Mouse (Mus musculus) stomach, postnatal 0 days (tissue): ENCODE measurements around the gene Pkhd1. TPM values are rescaled to one million over a fixed set of nuclear protein-coding genes. Genes with fewer than 3 reads are reported as not detected.
"Not testable (repeated sequence)": the region's sequence is repeated elsewhere in the genome, so short reads cannot be mapped to it uniquely, and the experiment has no call there.

Experiments used
- ATAC-seq: fragments of 200-750 bp; cut with Nextera tagmentation; 2 replicates; pipeline ENCODE4 v1.8.0; 2017; ENCODE audit not compliant: low FRiP score, low TSS enrichment
- DNase-seq: peaks from one replicate; pipeline ENCODE4 v3.0.0-alpha.2; 2016; ENCODE audit warnings: low spot score
- H3K27ac ChIP-seq: fragments of 300-500 bp; sonication (generic); replicated peaks from 2 replicates; pipeline ENCODE4 v1.5.1; 2014; ENCODE audit warnings: mild to moderate bottlenecking, control low read depth
- H3K27me3 ChIP-seq: fragments of 300-500 bp; sonication (generic); 2 replicates; pipeline ENCODE4 v1.6.1; 2014; ENCODE audit warnings: low read length; ENCODE audit not compliant: control insufficient read depth, insufficient read depth
- H3K36me3 ChIP-seq: fragments of 300-500 bp; sonication (generic); 2 replicates; pipeline ENCODE4 v1.6.1; 2014; ENCODE audit warnings: low read length, mixed read lengths; ENCODE audit not compliant: control insufficient read depth, insufficient read depth
- H3K4me1 ChIP-seq: fragments of 300-500 bp; sonication (generic); replicated peaks from 2 replicates; pipeline ENCODE4 v1.6.1; 2014; ENCODE audit warnings: antibody characterized with exemption; ENCODE audit not compliant: control insufficient read depth, insufficient read depth
- H3K4me2 ChIP-seq: fragments of 300-500 bp; sonication (generic); replicated peaks from 2 replicates; pipeline ENCODE4 v1.6.1; 2014; ENCODE audit warnings: low read depth, mild to moderate bottlenecking, control low read depth, moderate library complexity
- H3K4me3 ChIP-seq: fragments of 300-500 bp; sonication (generic); 2 replicates; pipeline ENCODE4 v1.5.1; 2014; ENCODE audit warnings: low read depth, low read length, control low read depth
- H3K9ac ChIP-seq: fragments of 300-500 bp; sonication (generic); 2 replicates; pipeline ENCODE4 v1.6.1; 2014; ENCODE audit warnings: mild to moderate bottlenecking, low read length, control low read depth, mixed read lengths
- H3K9me3 ChIP-seq: fragments of 300-500 bp; sonication (generic); 2 replicates; pipeline ENCODE4 v1.6.1; 2016; ENCODE audit warnings: low read length; ENCODE audit not compliant: control insufficient read depth
- CTCF ChIP-seq: IDR thresholded peaks from 2 replicates; pipeline ENCODE4 v1.5.1; 2016; ENCODE audit warnings: antibody characterized with exemption, low read depth, mild to moderate bottlenecking, moderate library complexity
- EP300 ChIP-seq: optimal IDR thresholded peaks from 2 replicates; pipeline ENCODE3; 2016; ENCODE audit warnings: antibody characterized with exemption
- WGBS: fragments of 180-500 bp; shearing (Covaris S2); extraction: QIAGEN DNeasy Blood & Tissue Kit; methylation state at CpG from one replicate; pipeline ENCODE4 v1.1.7; 2014; 5-methylcytosine and 5-hydroxymethylcytosine counted together
- polyA plus RNA-seq: library from polyadenylated mRNA; unstranded; fragments of >200 nt; fragmentation: Nextera tagmentation; extraction: Ambion mirVana; gene quantifications from 2 replicates; pipeline ENCODE4 v1.2.1, GENCODE M21; 2015

The Pkhd1 gene
- polyA plus RNA-seq, 1 experiment from 2014 or later: 0.39 TPM

- WGBS: 31% methylated on average over 2 of the region's 2 CpGs
- no peak overlapping the region for H3K4me3 ChIP-seq
- DNase-seq: no peak
Measured at GRCm38 (mm10) chr1:20248169-20248568, 369.7 kb downstream of the Pkhd1 start.

GRCm38 (mm10) chr1:20216681-20217080, 401.2 kb downstream of the Pkhd1 start:
- Histone ChIP-seq H3K9me3 (no peaks in the 10 kb centered on the region), H3K27ac (no peak overlapping the region), H3K4me2 (no peak overlapping the region), H3K4me1 (no peaks in the 10 kb centered on the region), H3K36me3 (no peaks in the 10 kb centered on the region), H3K9ac (no peak overlapping the region), H3K4me3 (no peak overlapping the region), H3K27me3 (no peaks in the 10 kb centered on the region)
- no peak for ATAC-seq
- no peak for DNase-seq
- TF ChIP-seq CTCF (no peak), EP300 (no peak)
- WGBS: 74% methylated on average over 1 of the region's 1 CpGs

More at GRCm38 (mm10) chr1:20248169-20248568, 369.7 kb downstream of the Pkhd1 start:
- Histone ChIP-seq H3K36me3 (no peaks in the 10 kb centered on the region), H3K9ac (no peak overlapping the region), H3K4me2 (no peak overlapping the region), H3K27me3 (no peaks in the 10 kb centered on the region), H3K9me3 (no peaks in the 10 kb centered on the region), H3K4me1 (no peaks in the 10 kb centered on the region), H3K27ac (no peak overlapping the region)
- TF ChIP-seq CTCF (no peak), EP300 (no peak)
- no peak for ATAC-seq

GRCm38 (mm10) chr1:20190444-20190843, 427.4 kb downstream of the Pkhd1 start:
- DNase-seq (no peak), ATAC-seq (no peak)
- H3K4me2 ChIP-seq: no peak overlapping the region

GRCm38 (mm10) chr1:20180157-20180556, 437.7 kb downstream of the Pkhd1 start:
- no peak overlapping the region for H3K4me2 ChIP-seq
- H3K4me3 ChIP-seq: no peak overlapping the region
- H3K9ac ChIP-seq: no peak overlapping the region
- no peaks in the 10 kb centered on the region for H3K36me3 ChIP-seq
- no peaks in the 10 kb centered on the region for H3K4me1 ChIP-seq
- H3K27me3 ChIP-seq: no peaks in the 10 kb centered on the region
- no peak overlapping the region for H3K27ac ChIP-seq
- no peak for TF ChIP-seq CTCF
- no peak for TF ChIP-seq EP300
- ATAC-seq: no peak
- 81% methylated on average over 8 of the region's 8 CpGs for WGBS
- no peak for DNase-seq
- no peaks in the 10 kb centered on the region for H3K9me3 ChIP-seq

More at GRCm38 (mm10) chr1:20190444-20190843, 427.4 kb downstream of the Pkhd1 start:
- no peak overlapping the region for H3K9ac ChIP-seq
- H3K4me3 ChIP-seq: no peak overlapping the region
- WGBS: 34% methylated on average over 9 of the region's 9 CpGs
- TF ChIP-seq CTCF (no peak), EP300 (no peak)
- H3K4me1 ChIP-seq: no peaks in the 10 kb centered on the region
- no peak overlapping the region for H3K27ac ChIP-seq
- H3K27me3 ChIP-seq: no peaks in the 10 kb centered on the region
- no peaks in the 10 kb centered on the region for H3K9me3 ChIP-seq
- H3K36me3 ChIP-seq: no peaks in the 10 kb centered on the region

- DNase-seq: no peak
- Histone ChIP-seq H3K9ac (no peak overlapping the region), H3K4me1 (no peaks in the 10 kb centered on the region), H3K27me3 (no peaks in the 10 kb centered on the region), H3K9me3 (no peaks in the 10 kb centered on the region), H3K36me3 (no peaks in the 10 kb centered on the region), H3K4me3 (no peak overlapping the region), H3K4me2 (no peak overlapping the region), H3K27ac (no peak overlapping the region)
- ATAC-seq: no peak
- 68% methylated on average over 4 of the region's 4 CpGs for WGBS
- no peak for TF ChIP-seq EP300
Measured at GRCm38 (mm10) chr1:20171199-20171598, 446.7 kb downstream of the Pkhd1 start.

GRCm38 (mm10) chr1:20150627-20151026, 467.2 kb downstream of the Pkhd1 start:
- H3K9me3 ChIP-seq, H3K36me3 ChIP-seq, DNase-seq: not testable (repeated sequence)

More at GRCm38 (mm10) chr1:20150627-20151026, 467.2 kb downstream of the Pkhd1 start:
- not testable (repeated sequence) for H3K9ac ChIP-seq, ATAC-seq, H3K4me1 ChIP-seq, H3K27ac ChIP-seq, H3K4me3 ChIP-seq, H3K27me3 ChIP-seq, H3K4me2 ChIP-seq
- WGBS: 75% methylated on average over 4 of the region's 4 CpGs
